8 mouse cellular contexts compared by ENCODE assay signal in the genomic region with DNA sequence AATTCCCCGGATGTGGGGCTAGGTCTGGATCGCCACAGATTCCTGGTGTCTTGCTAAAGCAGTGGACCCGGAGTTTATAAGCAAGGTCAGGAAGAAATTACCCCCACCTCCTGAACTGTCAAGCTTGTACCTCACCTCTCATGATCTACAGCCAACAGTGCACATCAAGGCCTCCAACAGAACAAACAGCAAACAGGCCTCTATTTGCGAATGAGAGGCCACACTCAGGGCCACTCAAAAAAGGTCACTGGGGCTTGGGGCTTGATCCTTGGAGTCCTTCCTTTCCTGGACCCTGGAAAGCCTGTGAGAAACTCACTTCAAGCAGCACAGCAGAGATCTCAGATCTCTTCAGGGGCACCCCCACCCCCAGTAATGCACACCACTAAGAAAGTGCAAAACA. TPM values are rescaled to one million over a fixed set of nuclear protein-coding genes. Genes with fewer than 3 reads are reported as not detected.
DNase-seq lines count a peak whose midpoint lies in the region; ATAC-seq and TF ChIP-seq lines count a peak whose summit lies in the region.

No protein-coding gene starts in this region.

- no peak overlapping the region for H3K27ac ChIP-seq in layer of hippocampus, adult 2 months
- no peak overlapping the region for H3K27ac ChIP-seq in embryonic facial prominence, embryonic 11.5 days (replicated peaks; ENCODE audit: low read depth, low read length)
- no peak overlapping the region for H3K27ac ChIP-seq in hindbrain, embryonic 15.5 days (replicated peaks)
- H3K27ac ChIP-seq in midbrain, postnatal 0 days (ENCODE audit: low read depth, low read length) = no peak overlapping the region

- ATAC-seq in embryonic facial prominence, embryonic 11.5 days (replicated peaks; ENCODE audit: insufficient number of reproducible peaks, low FRiP score, low TSS enrichment, low read depth) = no peak
- no peak for ATAC-seq in hindbrain, embryonic 15.5 days (ENCODE audit: low FRiP score, low read depth)
- ATAC-seq in midbrain, postnatal 0 days (ENCODE audit: low FRiP score) = no peak

- WGBS in embryonic facial prominence, embryonic 11.5 days = 22% methylated on average over 4 of the region's 4 CpGs
- 31% methylated on average over 4 of the region's 4 CpGs for WGBS in hindbrain, embryonic 15.5 days
- 36% methylated on average over 4 of the region's 4 CpGs for WGBS in midbrain, postnatal 0 days

- TF ChIP-seq CTCF in layer of hippocampus, adult 2 months (conservative IDR thresholded peaks at IDR 0.05) = no peak
- no peak for TF ChIP-seq CTCF in midbrain, postnatal 0 days (IDR thresholded peaks at IDR 0.05)

- H3K4me2 ChIP-seq in embryonic facial prominence, embryonic 11.5 days (ENCODE audit: low read depth, low read length) = peak overlapping the region; percentile 90
- H3K4me2 ChIP-seq in hindbrain, embryonic 15.5 days = peak overlapping the region; percentile 99
- peak overlapping the region; percentile 98 for H3K4me2 ChIP-seq in midbrain, postnatal 0 days (ENCODE audit: low read depth, low read length, poor library complexity, severe bottlenecking)

- DNase-seq in layer of hippocampus, adult 2 months (ENCODE audit: low spot score in 2 of 2) = no peak
- DNase-seq in layer of hippocampus, adult 18-20 months (ENCODE audit: low spot score in 2 of 2) = no peak
- DNase-seq in embryonic facial prominence, embryonic 11.5 days (ENCODE audit: low spot score) = no peak
- DNase-seq in midbrain, postnatal 0 days (ENCODE audit: low spot score) = no peak
- DNase-seq in layer of hippocampus, postnatal 25 days (ENCODE audit: extremely low spot score in 1 of 2, low spot score in 1 of 2) = no peak
- DNase-seq in thymus, postnatal 0 days (ENCODE audit: low spot score) = no peak
- no peak for DNase-seq in T-cell, adult 2 months (ENCODE audit: low spot score)

- H3K4me3 ChIP-seq in layer of hippocampus, adult 2 months = peak overlapping the region; percentile 66
- H3K4me3 ChIP-seq in embryonic facial prominence, embryonic 11.5 days (ENCODE audit: low read depth, low read length) = peak overlapping the region; percentile 98
- peak overlapping the region; percentile 83 for H3K4me3 ChIP-seq in hindbrain, embryonic 15.5 days
- peak overlapping the region; percentile 96 for H3K4me3 ChIP-seq in midbrain, postnatal 0 days (ENCODE audit: low read depth, low read length)

- H3K9me3 ChIP-seq in embryonic facial prominence, embryonic 11.5 days (replicated peaks; ENCODE audit: control insufficient read depth, low read length) = no peaks in the 10 kb centered on the region
- H3K9me3 ChIP-seq in hindbrain, embryonic 15.5 days = no peaks in the 10 kb centered on the region
- no peaks in the 10 kb centered on the region for H3K9me3 ChIP-seq in midbrain, postnatal 0 days (ENCODE audit: low read length)

- H3K36me3 ChIP-seq in embryonic facial prominence, embryonic 11.5 days (replicated peaks; ENCODE audit: control insufficient read depth, insufficient read depth, low read depth, low read length) = no peaks in the 10 kb centered on the region; the same call in none of the 2 replicates
- no peaks in the 10 kb centered on the region for H3K36me3 ChIP-seq in hindbrain, embryonic 15.5 days
- no peaks in the 10 kb centered on the region for H3K36me3 ChIP-seq in midbrain, postnatal 0 days (ENCODE audit: insufficient read depth, low read length)

- peaks cover 12% of the 10 kb centered on the region for H3K4me1 ChIP-seq in embryonic facial prominence, embryonic 11.5 days (ENCODE audit: control insufficient read depth, insufficient read depth, low read length)
- H3K4me1 ChIP-seq in hindbrain, embryonic 15.5 days (replicated peaks) = peaks cover 66% of the 10 kb centered on the region
- peaks cover 19% of the 10 kb centered on the region for H3K4me1 ChIP-seq in midbrain, postnatal 0 days (ENCODE audit: insufficient read depth, low read length)

- no peaks in the 10 kb centered on the region for H3K27me3 ChIP-seq in embryonic facial prominence, embryonic 11.5 days (ENCODE audit: control insufficient read depth, insufficient read depth, low read length)
- no peaks in the 10 kb centered on the region for H3K27me3 ChIP-seq in hindbrain, embryonic 15.5 days
- H3K27me3 ChIP-seq in midbrain, postnatal 0 days (ENCODE audit: insufficient read depth, low read length) = no peaks in the 10 kb centered on the region

- H3K9ac ChIP-seq in embryonic facial prominence, embryonic 11.5 days (replicated peaks; ENCODE audit: low read length) = peak overlapping the region; percentile 99
- H3K9ac ChIP-seq in hindbrain, embryonic 15.5 days = peak overlapping the region; percentile 82
- H3K9ac ChIP-seq in midbrain, postnatal 0 days (replicated peaks; ENCODE audit: low read length, poor library complexity, severe bottlenecking) = peak overlapping the region; percentile 91; the same call in 1 of the 2 replicates

RNA-seq across cellular contexts. Expression of a gene that starts 31.8 kb away (rescaled TPM):
- total RNA-seq in layer of hippocampus, adult 2 months (2021) = 10 to 100 TPM; 23.6 to 24.5 TPM
- 10 to 100 TPM; 21.6 to 24.3 TPM for total RNA-seq in layer of hippocampus, adult 18-20 months (2021)
- polyA plus RNA-seq in embryonic facial prominence, embryonic 11.5 days (2014; fragmentation: Nextera tagmentation; extraction: Ambion mirVana) = 12.9 and 13.0 TPM in 2 replicates
- 40.0 and 44.6 TPM in 2 replicates for polyA plus RNA-seq in hindbrain, embryonic 15.5 days (2015; fragmentation: Nextera tagmentation; extraction: Ambion mirVana)
- total RNA-seq in midbrain, postnatal 0 days (2014; rRNA removed) = 32.9 and 44.2 TPM in 2 replicates
- polyA plus RNA-seq in midbrain, postnatal 0 days (2015; fragmentation: Nextera tagmentation; extraction: Ambion mirVana) = 42.5 and 47.4 TPM in 2 replicates
- total RNA-seq in layer of hippocampus, postnatal 25 days (2021) = 10 to 100 TPM; 24.5 to 25.4 TPM
- polyA plus RNA-seq in thymus, postnatal 0 days (2015; fragmentation: Nextera tagmentation; extraction: Ambion mirVana) = 2.0 and 2.1 TPM in 2 replicates

RNA-seq across cellular contexts. Expression of a gene that starts 33.6 kb away (rescaled TPM):
- 10 to 100 TPM; 43.6 to 51.8 TPM for total RNA-seq in layer of hippocampus, adult 2 months (2021)
- 10 to 100 TPM; 49.0 to 53.0 TPM for total RNA-seq in layer of hippocampus, adult 18-20 months (2021)
- polyA plus RNA-seq in embryonic facial prominence, embryonic 11.5 days (2014; fragmentation: Nextera tagmentation; extraction: Ambion mirVana) = 192 and 207 TPM in 2 replicates
- polyA plus RNA-seq in hindbrain, embryonic 15.5 days (2015; fragmentation: Nextera tagmentation; extraction: Ambion mirVana) = 109 and 132 TPM in 2 replicates
- total RNA-seq in midbrain, postnatal 0 days (2014; rRNA removed) = 43.8 and 54.7 TPM in 2 replicates
- 124 TPM in 2 replicates for polyA plus RNA-seq in midbrain, postnatal 0 days (2015; fragmentation: Nextera tagmentation; extraction: Ambion mirVana)
- total RNA-seq in layer of hippocampus, postnatal 25 days (2021) = 10 to 100 TPM; 51.0 to 53.7 TPM
- polyA plus RNA-seq in thymus, postnatal 0 days (2015; fragmentation: Nextera tagmentation; extraction: Ambion mirVana) = 68.8 and 74.8 TPM in 2 replicates

RNA-seq across cellular contexts. Expression of a gene that starts 41.0 kb away (rescaled TPM):
- 10 to 100 TPM; 24.8 to 28.9 TPM for total RNA-seq in layer of hippocampus, adult 2 months (2021)
- total RNA-seq in layer of hippocampus, adult 18-20 months (2021) = 10 to 100 TPM; 26.7 to 28.0 TPM
- polyA plus RNA-seq in embryonic facial prominence, embryonic 11.5 days (2014; fragmentation: Nextera tagmentation; extraction: Ambion mirVana) = 65.5 and 74.4 TPM in 2 replicates
- 44.2 and 45.9 TPM in 2 replicates for polyA plus RNA-seq in hindbrain, embryonic 15.5 days (2015; fragmentation: Nextera tagmentation; extraction: Ambion mirVana)
- total RNA-seq in midbrain, postnatal 0 days (2014; rRNA removed) = 48.9 and 50.1 TPM in 2 replicates
- polyA plus RNA-seq in midbrain, postnatal 0 days (2015; fragmentation: Nextera tagmentation; extraction: Ambion mirVana) = 34.5 and 35.4 TPM in 2 replicates
- total RNA-seq in layer of hippocampus, postnatal 25 days (2021) = 10 to 100 TPM; 27.6 to 32.6 TPM
- polyA plus RNA-seq in thymus, postnatal 0 days (2015; fragmentation: Nextera tagmentation; extraction: Ambion mirVana) = 41.7 and 42.7 TPM in 2 replicates

RNA-seq across cellular contexts. Expression of a gene that starts 47.1 kb away (rescaled TPM):
- total RNA-seq in layer of hippocampus, adult 2 months (2021) = 10 to 100 TPM; 10.9 to 11.0 TPM
- total RNA-seq in layer of hippocampus, adult 18-20 months (2021) = 1 to 10 TPM; 7.8 to 9.2 TPM
- polyA plus RNA-seq in embryonic facial prominence, embryonic 11.5 days (2014; fragmentation: Nextera tagmentation; extraction: Ambion mirVana) = 5.2 and 6.2 TPM in 2 replicates
- 14.3 and 15.6 TPM in 2 replicates for polyA plus RNA-seq in hindbrain, embryonic 15.5 days (2015; fragmentation: Nextera tagmentation; extraction: Ambion mirVana)
- 33.6 and 34.8 TPM in 2 replicates for total RNA-seq in midbrain, postnatal 0 days (2014; rRNA removed)
- 6.4 TPM in 2 replicates for polyA plus RNA-seq in midbrain, postnatal 0 days (2015; fragmentation: Nextera tagmentation; extraction: Ambion mirVana)
- total RNA-seq in layer of hippocampus, postnatal 25 days (2021) = 10 to 100 TPM; 12.5 to 12.8 TPM
- 6.4 and 7.9 TPM in 2 replicates for polyA plus RNA-seq in thymus, postnatal 0 days (2015; fragmentation: Nextera tagmentation; extraction: Ambion mirVana)
